Mouse (Mus musculus): ENCODE data around the gene Olfr523.
"Not testable (repeated sequence)": the region's sequence is repeated elsewhere in the genome, so short reads cannot be mapped to it uniquely, and the experiment has no call there.

The Olfr523 gene

GRCm38 (mm10) chr7:140172936-140173335 is at the start of gene Olfr523:
TSS of gene Olfr523 (plus strand) at chr7:140173217.
- no peak for DNase-seq (ENCODE audit: low read depth, low spot score)

DNA sequence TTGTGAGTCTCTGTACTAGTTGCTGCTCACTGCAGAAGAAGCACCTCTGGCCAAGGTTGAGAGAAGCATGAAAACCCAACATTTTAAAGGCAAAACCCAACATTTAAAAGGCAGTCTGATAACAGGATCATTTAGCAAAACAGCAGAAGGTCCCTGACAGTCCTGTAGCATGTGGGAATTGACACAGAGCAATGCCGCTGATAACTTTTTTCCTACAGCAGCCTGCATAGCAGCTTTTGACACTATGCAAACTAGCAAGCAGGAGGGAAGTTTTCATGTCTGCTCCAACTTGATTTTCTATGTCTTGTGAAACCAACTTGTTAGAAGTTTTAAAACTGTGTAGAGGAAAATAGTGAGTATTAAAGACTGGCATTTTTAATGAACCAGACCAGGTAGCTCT is 48.6 kb upstream of the Olfr523 start:
- DNase-seq (ENCODE audit: low read depth, low spot score): no peak

- DNase-seq (ENCODE audit: low read depth, low spot score): peak; percentile 81
Observed at GRCm38 (mm10) chr7:140125278-140126021, 47.6 kb upstream of the Olfr523 start.

DNA sequence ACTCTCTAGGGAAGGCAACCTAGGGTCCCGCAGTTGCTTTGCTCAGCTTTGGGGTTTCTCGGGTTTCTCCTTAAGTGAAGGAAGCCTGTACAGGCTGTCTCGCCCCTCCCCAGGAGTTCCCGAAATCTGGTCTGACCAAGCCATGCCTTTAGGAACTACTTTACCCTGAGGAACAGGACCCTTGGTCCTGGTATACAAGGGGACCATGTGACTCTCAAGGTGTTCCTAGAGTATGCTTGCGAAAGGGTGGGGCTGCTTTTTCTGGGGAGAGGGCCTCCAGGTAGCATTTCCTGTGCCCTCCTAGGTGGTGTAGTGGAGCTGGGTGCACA is 47.0 kb upstream of the Olfr523 start:
- no peak for DNase-seq (ENCODE audit: low read depth, low spot score)

- DNase-seq (ENCODE audit: low read depth, low spot score): no peak
Observed at GRCm38 (mm10) chr7:140126934-140127333, 46.1 kb upstream of the Olfr523 start.

DNA sequence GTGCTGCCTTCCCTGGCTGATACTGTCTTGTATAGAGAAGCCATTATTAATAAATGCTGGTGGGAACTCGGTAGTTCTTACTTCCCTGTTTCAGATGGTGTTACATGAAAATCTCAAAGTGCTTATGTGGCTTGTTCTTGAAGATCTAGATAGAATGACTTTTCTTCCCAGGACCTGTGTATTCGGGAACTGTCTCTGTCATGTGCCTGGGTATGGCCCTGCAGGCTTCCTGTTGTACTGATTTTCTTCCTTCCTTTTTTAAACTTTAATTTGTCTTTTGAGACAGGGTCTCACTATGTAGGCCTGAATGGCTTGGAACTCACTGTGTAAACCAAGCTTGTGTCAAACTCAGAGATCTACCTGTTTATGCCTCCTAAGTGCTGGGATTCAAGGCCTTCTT is 45.1 kb upstream of the Olfr523 start:
- DNase-seq (ENCODE audit: low read depth, low spot score): no peak

- DNase-seq (ENCODE audit: low read depth, low spot score): not testable (repeated sequence)
Observed at GRCm38 (mm10) chr7:140132184-140132583, 40.8 kb upstream of the Olfr523 start.

DNA sequence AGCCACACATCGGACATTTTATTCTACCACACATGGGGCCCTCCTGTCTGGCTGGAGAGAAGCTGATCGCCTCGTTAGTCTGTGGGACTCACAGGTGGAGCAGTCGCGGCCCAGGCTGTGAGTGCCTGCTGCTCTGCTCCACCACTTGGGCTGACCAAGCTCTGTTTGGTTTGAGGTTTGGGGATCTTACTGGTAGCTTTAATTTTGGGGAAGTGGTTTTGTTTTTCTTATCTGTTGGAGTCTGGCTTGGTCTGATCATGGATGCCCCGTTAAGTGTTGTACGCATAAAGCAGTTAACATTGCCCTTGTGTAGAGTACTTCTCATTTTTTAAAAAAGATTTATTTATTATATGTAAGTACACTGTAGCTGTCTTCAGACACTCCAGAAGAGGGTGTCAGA is 39.0 kb upstream of the Olfr523 start:
- DNase-seq (ENCODE audit: low read depth, low spot score): not testable (repeated sequence)

DNA sequence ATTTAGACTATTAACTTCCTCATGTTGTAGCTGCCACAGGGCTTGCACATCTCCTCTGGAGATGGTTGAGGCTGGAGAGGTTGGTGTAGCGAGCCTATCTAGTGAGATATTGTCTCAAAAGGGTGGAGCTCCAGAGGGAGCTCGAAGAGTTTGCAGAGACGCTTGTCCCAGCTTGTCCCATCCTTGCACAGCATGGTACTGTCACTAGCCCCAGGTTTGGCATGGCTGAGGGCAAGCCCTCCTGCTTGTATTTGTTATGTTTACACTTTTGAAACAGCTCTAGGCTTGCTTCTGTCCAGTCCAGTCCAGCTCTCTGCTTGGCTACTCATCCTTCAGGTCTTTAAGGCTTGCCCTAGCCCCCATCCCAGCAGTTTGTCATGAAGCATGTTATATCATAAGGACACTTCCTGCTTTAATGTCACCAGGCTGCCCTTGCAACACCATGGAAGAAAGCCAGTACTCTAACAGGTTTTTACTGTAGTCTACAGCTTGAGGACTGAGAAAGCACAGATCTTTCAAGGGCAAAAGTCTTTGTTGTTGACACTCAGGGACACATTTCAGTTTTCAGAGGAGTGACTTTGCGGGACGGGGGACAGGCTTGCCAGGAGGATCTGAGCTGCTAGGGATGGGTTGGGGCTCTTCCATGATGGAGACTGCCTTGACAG is 37.8 kb upstream of the Olfr523 start:
- DNase-seq (ENCODE audit: low read depth, low spot score): no peak

GRCm38 (mm10) chr7:140137135-140138020 is 35.6 kb upstream of the Olfr523 start, which contains the start of gene Mtg1:
TSS of gene Mtg1 (plus strand) at chr7:140137564.
- DNase-seq (ENCODE audit: low read depth, low spot score): peak; percentile 90

- DNase-seq (ENCODE audit: low read depth, low spot score): no peak
Observed at GRCm38 (mm10) chr7:140138021-140138310, 35.1 kb upstream of the Olfr523 start.

- DNase-seq (ENCODE audit: low read depth, low spot score): no peak
Observed at GRCm38 (mm10) chr7:140141350-140141749, 31.7 kb upstream of the Olfr523 start.

DNA sequence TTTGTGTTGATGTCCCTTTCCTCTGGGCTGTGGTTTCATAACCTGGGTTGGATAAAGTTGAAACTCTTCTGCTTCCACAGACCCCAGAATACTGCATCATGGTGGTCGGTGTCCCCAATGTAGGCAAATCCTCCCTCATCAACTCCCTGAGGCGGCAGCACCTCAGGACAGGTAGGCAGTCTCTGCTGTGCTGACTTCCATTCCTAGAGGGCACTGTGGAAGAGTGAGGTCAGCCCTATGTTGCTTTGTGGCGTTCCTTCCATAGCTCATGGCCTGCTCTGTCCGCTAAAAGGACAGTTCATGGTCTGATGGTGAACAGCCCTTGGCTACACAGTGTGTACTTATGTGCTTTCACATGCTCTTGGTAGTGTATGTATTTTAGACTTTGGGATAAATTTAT is 28.5 kb upstream of the Olfr523 start:
- no peak for DNase-seq (ENCODE audit: low read depth, low spot score)

DNA sequence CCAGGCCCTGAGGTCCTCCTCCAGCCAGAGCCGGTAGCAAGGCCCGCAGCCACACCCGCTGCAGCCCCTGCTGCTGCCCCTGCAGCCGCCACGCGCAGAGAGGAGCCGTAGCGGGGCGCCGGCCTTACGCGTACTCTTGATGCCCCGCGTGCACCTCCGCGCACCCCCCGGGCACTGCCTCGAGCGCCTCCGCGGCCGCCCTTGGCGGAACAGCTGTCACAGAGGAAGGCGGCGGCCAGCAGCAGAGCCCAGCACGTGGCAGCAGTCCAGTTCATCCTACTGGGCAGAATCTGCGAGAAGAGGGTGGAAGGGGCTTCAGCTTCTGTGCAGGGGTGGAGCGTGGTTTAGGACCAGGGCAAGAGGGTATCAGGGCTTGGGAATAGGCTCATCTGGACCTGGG is 19.6 kb upstream of the Olfr523 start:
- DNase-seq (ENCODE audit: low read depth, low spot score): no peak

DNA sequence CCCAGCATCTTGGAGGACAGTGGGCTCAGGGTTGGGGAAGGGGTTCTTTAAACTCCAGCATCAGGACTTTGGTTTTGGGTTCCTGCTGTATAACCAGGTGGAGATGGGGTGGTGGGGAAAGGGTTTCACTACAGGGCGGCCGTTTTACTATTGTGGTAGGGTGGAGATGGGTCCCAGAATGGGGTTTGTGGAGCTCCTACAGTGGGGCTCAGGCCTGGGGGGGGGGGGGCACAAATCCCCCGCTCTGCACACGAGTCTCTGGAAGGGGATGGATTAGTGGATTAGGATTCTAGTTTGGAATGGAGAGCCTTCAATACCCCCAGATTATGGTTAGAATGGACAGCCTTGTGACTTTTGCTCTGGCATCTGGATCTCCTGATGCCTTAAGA is 19.2 kb upstream of the Olfr523 start:
- DNase-seq (ENCODE audit: low read depth, low spot score): no peak

- no peak for DNase-seq (ENCODE audit: low read depth, low spot score)
Observed at GRCm38 (mm10) chr7:140154218-140154927, 18.6 kb upstream of the Olfr523 start, which contains the start of gene Sprn. TSS of gene Sprn (minus strand) at chr7:140154877.

GRCm38 (mm10) chr7:140160363-140160762 is 12.7 kb upstream of the Olfr523 start:
- no peak for DNase-seq (ENCODE audit: low read depth, low spot score)

DNA sequence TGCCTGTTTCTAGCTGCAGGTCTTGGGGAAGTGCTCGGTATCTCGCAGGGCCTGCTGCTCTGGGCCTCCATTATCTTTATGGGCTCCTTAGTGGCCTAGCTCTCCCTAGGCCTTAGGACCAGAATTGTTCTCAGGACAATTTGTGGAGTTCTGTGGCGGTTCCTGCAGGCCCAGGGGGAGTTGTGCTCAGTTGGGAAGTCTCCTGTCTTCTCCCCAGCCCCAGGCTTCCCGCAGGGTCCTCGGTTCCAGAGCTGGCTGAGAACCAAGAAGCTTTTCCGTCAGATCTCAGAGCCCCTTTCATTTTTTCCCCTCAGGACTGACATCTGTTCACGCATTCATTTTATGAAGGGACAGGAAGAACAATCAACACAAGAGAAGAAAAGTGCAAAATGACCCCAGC is 8.4 kb upstream of the Olfr523 start, which contains the start of gene Olfr522:
Olfr522 (minus strand) TSS at position 101 of the 400 bp plus-strand sequence.
- DNase-seq (ENCODE audit: low read depth, low spot score): no peak

- no peak for DNase-seq (ENCODE audit: low read depth, low spot score)
Observed at GRCm38 (mm10) chr7:140167950-140168349, 5.1 kb upstream of the Olfr523 start.

DNA sequence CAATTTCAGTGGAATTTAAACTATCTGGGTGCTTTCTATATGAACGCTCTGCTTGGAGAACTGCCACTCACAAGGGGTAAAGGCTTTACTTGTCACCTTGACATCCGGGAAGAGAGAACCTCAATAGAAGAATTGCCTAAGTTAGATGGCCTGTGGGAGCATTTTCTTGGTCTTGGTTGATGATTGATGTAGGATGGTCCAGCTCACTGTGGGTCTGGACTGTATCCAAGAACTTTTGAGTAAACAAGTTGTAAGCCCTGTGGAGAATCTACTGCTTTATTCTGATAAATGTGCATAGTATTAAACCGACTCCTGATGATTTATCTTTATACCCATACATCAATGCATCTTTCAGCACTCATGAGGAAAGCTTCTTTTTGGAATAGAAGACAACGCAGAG is 3.6 kb upstream of the Olfr523 start:
- DNase-seq (ENCODE audit: low read depth, low spot score): no peak

DNA sequence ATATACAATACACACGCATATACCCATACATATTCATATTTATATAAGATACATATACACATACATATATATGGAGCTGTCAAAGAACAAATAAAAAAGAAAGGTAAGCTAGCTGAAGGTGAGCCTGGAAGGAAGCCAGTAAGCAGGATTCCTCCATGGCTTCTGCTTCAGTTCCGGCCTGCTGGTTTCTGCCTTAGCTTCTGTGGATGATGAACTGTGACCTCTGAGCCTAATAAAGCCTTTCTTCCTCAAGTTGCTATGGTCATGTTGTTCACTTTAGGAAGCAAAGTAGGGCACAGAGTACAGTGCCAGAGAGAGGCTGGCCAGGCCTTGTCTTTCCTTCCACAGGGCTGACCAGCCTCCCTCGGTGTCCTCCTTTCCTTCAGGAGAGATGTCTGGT is 2.2 kb upstream of the Olfr523 start:
- no peak for DNase-seq (ENCODE audit: low read depth, low spot score)

DNA sequence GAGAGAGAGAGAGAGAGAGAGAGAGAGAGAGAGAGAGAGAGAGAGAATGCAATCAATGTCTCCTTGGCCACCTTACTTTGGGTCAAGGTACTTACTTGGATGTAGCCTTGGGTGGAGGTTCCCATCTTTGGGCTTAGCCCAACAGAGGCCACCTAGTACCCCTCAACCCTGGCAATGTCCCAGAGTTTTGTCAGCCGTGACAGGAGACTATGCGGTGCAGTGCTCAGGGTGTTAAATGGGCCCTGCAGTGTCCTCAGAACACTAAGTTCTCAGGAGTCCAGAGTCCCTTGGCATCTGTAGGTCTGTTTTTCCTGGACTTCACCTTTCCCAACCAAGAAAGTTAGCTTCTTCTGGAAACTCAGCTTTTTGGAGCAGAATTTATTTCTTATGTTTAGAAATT is 6.2 kb downstream of the Olfr523 start:
- DNase-seq (ENCODE audit: low read depth, low spot score): no peak

All from WW6 (cell line).